In genomic region chr4:142358866-142359265, GRCm38 (mm10) we compare ENCODE assay signal across 18 mouse cellular contexts.
DNase-seq lines count a peak whose midpoint lies in the region; ATAC-seq lines count a peak whose summit lies in the region.
"Had no signal": no experiment of that assay in that cellular context is flagged by ENCODE, and none has a peak within 500 bp of the region (broad histone marks: within the 10 kb centered on the region; RNA-seq: fewer than 3 reads in every experiment).

No protein-coding gene starts in this region.

- H3K4me1 ChIP-seq in hindbrain, embryonic 13.5 days (replicated peaks) = peaks cover 26% of the 10 kb centered on the region
- H3K4me1 ChIP-seq in hindbrain, embryonic 12.5 days = no peaks in the 10 kb centered on the region; the same call in 1 of the 2 replicates
- peaks cover 24% of the 10 kb centered on the region for H3K4me1 ChIP-seq in neural tube, embryonic 15.5 days
- H3K4me1 ChIP-seq: heart, embryonic 15.5 days had no signal

- peak overlapping the region; percentile 44; the same call in 1 of the 2 replicates for H3K27ac ChIP-seq in hindbrain, embryonic 13.5 days
- no peak overlapping the region for H3K27ac ChIP-seq in hindbrain, embryonic 12.5 days
- no peak overlapping the region for H3K27ac ChIP-seq in neural tube, embryonic 15.5 days (replicated peaks)
- H3K27ac ChIP-seq: embryonic facial prominence, embryonic 15.5 days; heart, embryonic 15.5 days; hindbrain, postnatal 0 days; liver, embryonic 12.5 days had no signal

- H3K9ac ChIP-seq in hindbrain, embryonic 13.5 days = no peak overlapping the region
- H3K9ac ChIP-seq in hindbrain, embryonic 12.5 days = no peak overlapping the region
- H3K9ac ChIP-seq in neural tube, embryonic 15.5 days (replicated peaks) = no peak overlapping the region
- H3K9ac ChIP-seq: embryonic facial prominence, embryonic 15.5 days; heart, embryonic 15.5 days; liver, embryonic 12.5 days had no signal

- ATAC-seq in hindbrain, embryonic 13.5 days (ENCODE audit: low FRiP score) = no peak
- ATAC-seq in hindbrain, embryonic 12.5 days (ENCODE audit: low FRiP score) = no peak
- ATAC-seq in neural tube, embryonic 15.5 days (ENCODE audit: low FRiP score) = no peak
- ATAC-seq: forebrain, embryonic 14.5 days; hindbrain, postnatal 0 days; liver, embryonic 12.5 days had no signal

- H3K4me3 ChIP-seq in hindbrain, embryonic 13.5 days = no peak overlapping the region
- no peak overlapping the region for H3K4me3 ChIP-seq in hindbrain, embryonic 12.5 days
- no peak overlapping the region for H3K4me3 ChIP-seq in neural tube, embryonic 15.5 days (replicated peaks)
- H3K4me3 ChIP-seq: embryonic facial prominence, embryonic 15.5 days; heart, embryonic 15.5 days; liver, embryonic 12.5 days had no signal

- 62% methylated on average over 13 of the region's 13 CpGs for WGBS in hindbrain, embryonic 13.5 days
- WGBS in hindbrain, embryonic 12.5 days = 65% methylated on average over 13 of the region's 13 CpGs
- 50% methylated on average over 13 of the region's 13 CpGs for WGBS in neural tube, embryonic 15.5 days

- no peak overlapping the region for H3K4me2 ChIP-seq in hindbrain, embryonic 13.5 days
- no peak overlapping the region for H3K4me2 ChIP-seq in hindbrain, embryonic 12.5 days (replicated peaks)
- 0 out of 2 replicates have a peak overlapping the region, but pooled peaks have one; percentile 9 for H3K4me2 ChIP-seq in neural tube, embryonic 15.5 days
- H3K4me2 ChIP-seq: embryonic facial prominence, embryonic 15.5 days; heart, embryonic 15.5 days; liver, embryonic 12.5 days had no signal

- no peaks in the 10 kb centered on the region for H3K9me3 ChIP-seq in hindbrain, embryonic 13.5 days
- no peaks in the 10 kb centered on the region for H3K9me3 ChIP-seq in hindbrain, embryonic 12.5 days (replicated peaks)
- H3K9me3 ChIP-seq in neural tube, embryonic 15.5 days (replicated peaks) = no peaks in the 10 kb centered on the region
- H3K9me3 ChIP-seq: embryonic facial prominence, embryonic 15.5 days; heart, embryonic 15.5 days; liver, embryonic 12.5 days had no signal

- H3K27me3 ChIP-seq in hindbrain, embryonic 13.5 days = no peaks in the 10 kb centered on the region
- H3K27me3 ChIP-seq in hindbrain, embryonic 12.5 days = no peaks in the 10 kb centered on the region
- no peaks in the 10 kb centered on the region for H3K27me3 ChIP-seq in neural tube, embryonic 15.5 days (replicated peaks)
- H3K27me3 ChIP-seq: embryonic facial prominence, embryonic 15.5 days; heart, embryonic 15.5 days; liver, embryonic 12.5 days had no signal

- no peaks in the 10 kb centered on the region for H3K36me3 ChIP-seq in hindbrain, embryonic 13.5 days
- H3K36me3 ChIP-seq in hindbrain, embryonic 12.5 days = no peaks in the 10 kb centered on the region
- H3K36me3 ChIP-seq in neural tube, embryonic 15.5 days = no peaks in the 10 kb centered on the region
- H3K36me3 ChIP-seq: embryonic facial prominence, embryonic 15.5 days; heart, embryonic 15.5 days; liver, embryonic 12.5 days had no signal

- DNase-seq in kidney, postnatal 14 days = peak; percentile 22
- DNase-seq in kidney, adult 8-10 months = no peak
- no peak for DNase-seq in neural tube, embryonic 10.5 days (ENCODE audit: extremely low spot score, low spot score)
- DNase-seq in layer of hippocampus, postnatal 25 days (ENCODE audit: extremely low spot score in 1 of 2, low spot score in 1 of 2) = no peak
- DNase-seq: adrenal gland, postnatal 25 days; cerebellum, adult 9-10 months; heart, postnatal 36 days; lung, adult 18-20 months; lung, postnatal 14 days; right cerebral cortex, postnatal 14 days had no signal
